Mouse (Mus musculus) right cerebral cortex, adult 2 months (tissue): ENCODE results near the gene 2310033P09Rik.

Source experiments
- DNase-seq, 2 experiments: peaks; one replicate each; pipeline ENCODE4 v3.0.0; 2021 to 2022; ENCODE audit warnings: low spot score in 2 of 2

2310033P09Rik gene

DNA sequence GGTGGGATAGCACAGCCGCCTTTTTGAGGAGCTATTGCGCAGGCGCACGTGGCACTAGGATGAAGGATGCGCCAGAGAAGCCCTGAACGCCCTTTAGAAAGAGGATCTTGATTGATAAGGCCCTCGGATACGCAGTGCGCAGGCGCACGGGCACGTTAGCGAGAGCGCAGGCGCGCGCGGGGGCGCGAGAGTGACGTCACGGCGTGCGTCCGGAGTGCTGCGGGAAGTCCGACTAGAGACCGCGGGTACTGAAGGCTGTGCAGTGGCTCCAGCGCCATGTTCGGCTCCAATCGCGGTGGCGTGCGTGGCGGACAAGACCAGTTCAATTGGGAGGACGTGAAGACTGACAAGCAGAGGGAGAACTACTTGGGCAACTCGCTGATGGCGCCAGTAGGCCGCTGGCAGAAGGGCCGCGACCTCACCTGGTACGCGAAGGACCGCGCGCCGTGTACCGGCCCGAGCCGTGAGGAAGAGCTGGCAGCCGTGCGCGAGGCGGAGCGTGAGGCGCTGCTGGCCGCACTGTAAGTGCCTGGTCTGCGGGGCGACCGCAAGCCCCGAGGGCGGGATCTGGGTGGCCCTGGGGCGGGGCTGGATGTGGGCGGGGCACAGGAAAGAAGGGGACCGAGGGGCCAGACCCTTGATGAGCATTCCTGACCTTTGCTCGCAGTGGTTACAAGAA, at the start of gene 2310033P09Rik:
2310033P09Rik (plus strand) TSS at position 169 of the 679 bp plus-strand sequence.
- peak; percentile 94 to 95 for DNase-seq

DNA sequence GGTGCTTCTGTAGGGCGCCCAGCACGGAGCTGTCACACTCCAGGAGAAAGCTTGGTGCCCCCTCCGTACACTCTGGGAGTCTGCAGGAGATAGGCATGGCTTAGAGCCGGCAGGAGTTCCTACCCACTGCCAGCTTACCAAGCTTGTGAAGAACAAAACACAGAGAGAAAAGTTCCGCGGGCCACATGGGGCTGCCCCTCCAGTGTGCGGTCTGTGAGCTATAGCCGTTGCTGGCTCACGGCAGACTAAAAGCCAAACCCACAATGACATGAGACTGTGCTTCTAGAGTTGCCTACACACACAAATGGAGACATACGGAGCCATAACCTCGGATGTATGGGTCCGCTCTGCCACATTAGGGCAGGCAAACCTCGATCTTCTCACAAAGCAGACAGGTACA, 49.0 kb upstream of the 2310033P09Rik start:
- DNase-seq: no peak

DNA sequence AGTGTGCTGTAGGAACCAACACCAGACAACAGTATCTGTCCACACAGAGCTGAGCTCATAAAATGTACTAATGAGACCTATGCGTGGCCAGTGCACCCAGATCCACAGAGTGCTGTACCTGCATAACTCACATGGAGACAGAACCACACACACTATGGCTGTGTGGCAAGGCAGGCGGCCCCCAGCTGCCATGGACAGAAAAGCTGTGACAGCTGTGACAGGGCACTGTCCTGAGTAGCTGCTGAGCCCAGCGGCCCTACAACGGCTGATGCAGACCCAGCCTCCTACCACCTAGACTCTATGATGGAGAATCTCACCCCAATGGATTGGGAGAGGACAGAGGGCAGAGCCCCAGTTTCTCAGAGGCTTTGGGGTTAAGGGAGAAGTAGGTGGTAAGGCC, 48.6 kb upstream of the 2310033P09Rik start:
- DNase-seq: no peak

DNA sequence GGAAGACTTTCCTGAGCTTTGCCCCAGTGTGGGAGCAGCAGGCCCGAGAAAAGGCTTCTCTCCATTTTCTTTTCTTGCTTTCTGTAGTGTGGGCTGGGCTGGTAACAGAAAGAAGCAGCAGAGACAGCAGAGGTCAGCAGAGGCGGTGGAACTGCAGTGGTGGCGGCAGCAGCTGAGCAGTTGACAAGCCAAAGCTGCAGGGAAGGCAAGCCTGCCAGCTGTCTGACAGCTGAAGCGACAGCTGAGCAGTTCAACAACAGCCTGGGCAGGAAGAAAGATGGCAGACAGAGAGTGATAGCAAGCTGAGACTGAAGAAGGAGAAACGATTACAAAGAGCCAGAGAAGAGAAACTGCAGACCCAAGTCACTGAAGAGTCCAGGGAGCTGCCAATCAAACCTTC, 46.7 kb upstream of the 2310033P09Rik start:
- no peak for DNase-seq

DNA sequence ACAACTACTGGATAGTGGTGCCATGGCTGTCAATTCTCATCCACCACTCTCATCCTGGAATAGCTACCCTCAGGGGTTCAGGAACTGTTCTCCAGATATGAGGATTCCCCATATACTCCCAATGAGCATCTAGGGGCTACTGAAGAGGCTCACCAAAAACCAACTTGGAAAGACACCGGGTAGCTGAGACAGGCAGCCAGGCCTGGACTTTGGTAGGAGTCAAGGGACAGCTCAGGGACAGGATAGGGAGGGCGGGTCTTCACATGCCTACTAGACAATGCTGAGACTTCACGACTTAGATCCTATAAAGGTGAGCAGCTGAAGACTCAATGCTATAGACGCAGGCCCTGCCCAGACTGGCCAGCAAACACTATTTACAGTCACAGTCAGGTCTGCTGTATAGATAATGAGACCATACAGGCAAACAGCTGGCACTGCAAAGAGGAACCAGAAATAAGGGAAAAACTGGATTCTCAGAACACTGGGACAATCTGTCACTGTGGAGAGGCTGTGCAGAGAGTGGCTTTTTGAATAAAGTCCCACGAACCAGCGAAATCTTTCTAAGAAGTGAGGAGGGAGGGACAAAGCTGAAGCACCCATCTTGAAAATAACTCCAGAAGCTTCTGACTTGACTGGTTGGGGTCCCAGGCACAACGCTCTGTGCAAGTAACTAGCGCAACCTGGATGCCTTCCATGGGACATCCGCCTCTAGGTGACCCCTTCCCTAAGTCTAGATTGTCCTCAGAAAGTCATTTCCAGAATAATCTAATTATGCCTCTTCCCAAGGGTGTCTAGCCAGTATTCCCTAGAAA, 45.5 kb upstream of the 2310033P09Rik start:
- no peak for DNase-seq

DNA sequence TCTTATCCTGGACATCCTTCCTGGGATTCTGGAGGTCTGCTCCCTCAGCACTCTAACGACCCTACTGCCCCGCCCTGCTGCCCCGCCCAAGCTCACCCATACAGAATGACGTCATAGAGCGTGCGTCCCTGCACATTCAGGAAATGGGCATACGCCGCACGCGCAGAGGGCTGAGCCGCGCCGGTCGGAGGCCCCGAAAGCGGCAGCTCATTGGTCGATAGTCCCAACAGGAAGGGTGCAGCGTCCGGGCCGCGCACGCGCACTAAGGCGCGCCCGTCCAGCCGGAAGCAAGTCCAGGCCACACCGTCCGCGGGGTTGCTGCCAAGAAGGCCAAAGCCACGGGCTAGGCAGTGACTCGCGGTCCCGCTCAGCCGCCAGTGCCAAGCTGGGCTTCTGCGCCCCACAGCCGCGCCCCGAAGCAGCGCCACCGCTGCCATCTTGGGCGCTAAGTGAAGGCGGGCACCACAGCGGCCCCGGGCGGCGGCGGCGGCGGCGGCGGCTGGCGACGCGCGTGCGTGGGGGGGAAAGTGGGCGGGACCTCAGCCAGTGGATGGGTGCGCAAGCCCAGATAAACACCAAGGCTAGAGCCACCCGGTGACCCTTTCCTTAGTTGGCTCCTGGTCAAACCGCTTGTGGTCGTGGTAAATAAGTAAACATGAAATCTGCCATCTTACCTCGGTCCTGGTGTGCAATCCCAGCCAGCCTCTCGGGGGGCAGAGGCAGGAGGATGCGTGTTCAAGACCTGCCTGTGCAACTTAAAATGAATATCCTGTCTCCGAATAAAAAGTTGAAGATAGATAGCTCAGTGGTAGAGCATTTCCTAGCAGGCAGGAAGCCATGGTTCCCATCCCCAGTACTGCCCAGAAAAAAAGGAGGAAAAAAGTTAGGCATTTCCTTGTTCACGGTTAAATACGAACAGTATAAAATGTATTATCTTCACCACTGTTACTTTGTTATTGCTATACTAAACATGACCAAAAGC, 44.6 kb upstream of the 2310033P09Rik start, which contains the start of gene Iba57:
Iba57 (minus strand) TSS at position 485 of the 982 bp plus-strand sequence.
- DNase-seq: peak; percentile 99

DNA sequence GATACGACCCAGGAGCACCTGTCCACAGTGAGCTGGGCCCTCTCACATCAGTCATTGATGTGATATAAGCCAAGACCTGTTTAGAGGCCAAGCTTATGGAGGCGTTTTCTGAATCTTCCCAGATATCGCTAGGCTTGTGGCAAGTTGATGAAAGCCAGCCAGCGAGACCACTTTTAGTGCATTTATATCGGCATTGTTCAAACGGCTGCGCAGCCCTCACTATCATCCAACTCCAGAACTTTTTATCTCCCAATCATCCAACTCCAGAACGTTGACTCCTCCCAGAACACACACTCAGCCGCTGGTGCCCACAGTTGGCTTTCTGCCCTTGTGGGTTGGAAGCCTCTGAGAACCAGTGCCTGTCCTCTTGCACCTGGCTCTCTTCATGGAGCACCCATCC, 43.7 kb upstream of the 2310033P09Rik start:
- DNase-seq: no peak

DNA sequence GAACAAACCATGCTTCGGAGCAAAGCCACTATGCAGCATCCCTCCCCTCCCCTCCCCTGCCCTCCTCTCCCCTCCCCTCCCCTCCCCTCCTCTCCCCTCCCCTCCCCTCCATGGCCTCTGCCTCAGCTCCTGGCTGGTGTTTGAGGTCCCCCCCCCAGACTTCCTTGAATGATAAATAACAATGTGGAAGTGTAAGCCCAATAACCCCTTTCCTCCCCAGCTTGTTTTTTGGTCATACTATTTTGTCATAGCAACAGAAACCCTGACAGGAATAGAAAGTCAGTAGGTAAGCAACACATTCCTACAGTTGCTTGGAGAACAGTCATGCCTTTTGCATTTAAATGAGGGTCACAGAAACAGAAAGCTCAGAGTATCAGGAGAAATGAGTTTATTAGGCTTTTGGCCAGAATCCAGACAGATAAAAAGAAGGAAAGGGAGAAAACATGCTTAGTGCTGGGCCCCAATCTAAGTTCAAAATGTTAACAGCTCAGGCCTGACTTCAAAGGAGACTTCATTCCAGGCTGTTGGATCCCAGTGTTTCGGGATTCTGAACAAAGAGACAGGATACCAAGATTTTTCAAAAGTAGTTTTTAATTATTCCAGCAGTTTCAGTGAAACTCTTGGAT, 42.4 kb upstream of the 2310033P09Rik start:
- no peak for DNase-seq

DNA sequence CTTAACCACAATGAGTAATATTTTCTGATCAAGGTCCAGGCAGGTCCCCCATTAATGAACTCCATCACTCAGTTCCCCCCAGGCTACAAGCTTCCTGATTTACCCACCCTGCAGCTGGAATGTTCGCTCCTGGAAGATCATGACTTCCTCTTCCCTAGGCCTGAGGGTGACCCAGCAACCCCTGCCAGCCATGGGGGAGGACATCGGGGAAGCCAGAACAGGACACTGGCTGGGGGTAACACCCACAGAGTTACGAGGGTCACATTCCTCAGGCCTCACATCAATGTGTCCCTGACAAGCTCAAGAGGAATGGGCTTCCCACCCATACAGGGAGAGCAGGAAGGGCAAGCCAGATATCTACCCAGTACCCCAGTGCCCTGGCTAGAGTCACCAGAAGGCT, 38.3 kb upstream of the 2310033P09Rik start:
- DNase-seq: no peak

DNA sequence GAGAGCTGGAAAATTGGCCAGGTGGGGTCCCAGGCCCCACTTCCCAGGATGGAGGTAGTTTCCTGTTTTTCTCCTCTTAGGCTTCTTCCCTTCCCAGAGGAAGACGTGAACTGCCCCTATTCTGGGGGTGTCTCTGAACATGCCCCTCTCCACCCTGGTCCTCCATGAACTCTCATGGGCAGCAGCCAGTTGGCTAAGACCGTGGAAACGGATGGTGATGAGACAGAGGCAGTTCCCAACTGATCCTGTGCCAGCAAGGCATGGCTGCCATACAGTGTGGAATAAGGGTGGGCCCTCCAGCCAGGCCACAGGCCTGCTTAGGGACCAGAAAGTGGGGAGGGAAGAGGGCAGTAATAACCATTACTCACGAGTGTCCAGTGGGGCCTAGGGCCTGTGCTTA, 37.6 kb upstream of the 2310033P09Rik start:
- no peak for DNase-seq

DNA sequence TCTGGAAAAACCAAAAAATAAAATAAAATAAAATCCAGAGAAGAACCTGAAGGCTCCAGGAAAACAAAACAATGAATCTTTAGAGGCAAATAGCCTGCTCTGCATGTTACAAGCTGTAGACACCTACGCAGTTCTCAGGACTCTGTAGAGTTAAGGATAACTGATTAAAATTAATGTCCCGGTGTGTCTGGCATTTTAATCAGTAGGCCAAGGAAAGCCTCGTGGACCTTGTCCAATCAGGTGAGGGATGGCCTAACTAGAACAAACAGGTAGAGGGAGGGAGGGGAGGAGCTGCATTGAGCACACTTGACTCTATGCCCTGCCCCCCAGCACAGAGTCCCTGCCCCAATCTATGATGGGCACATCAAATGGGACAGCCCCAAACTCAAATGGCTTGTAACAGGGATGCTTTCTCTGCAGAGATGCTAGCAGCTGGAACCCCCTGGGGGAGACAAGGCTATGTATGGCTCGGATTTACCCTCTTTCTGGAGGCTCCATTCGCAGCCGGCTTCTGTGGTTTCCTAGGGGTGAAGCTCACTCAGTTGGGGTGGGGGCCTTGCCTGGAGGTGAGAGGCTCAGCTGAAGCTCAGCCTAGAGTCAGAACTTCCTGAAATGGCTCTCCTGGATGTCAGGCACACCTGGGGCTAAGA, 33.8 kb upstream of the 2310033P09Rik start:
- no peak for DNase-seq

DNA sequence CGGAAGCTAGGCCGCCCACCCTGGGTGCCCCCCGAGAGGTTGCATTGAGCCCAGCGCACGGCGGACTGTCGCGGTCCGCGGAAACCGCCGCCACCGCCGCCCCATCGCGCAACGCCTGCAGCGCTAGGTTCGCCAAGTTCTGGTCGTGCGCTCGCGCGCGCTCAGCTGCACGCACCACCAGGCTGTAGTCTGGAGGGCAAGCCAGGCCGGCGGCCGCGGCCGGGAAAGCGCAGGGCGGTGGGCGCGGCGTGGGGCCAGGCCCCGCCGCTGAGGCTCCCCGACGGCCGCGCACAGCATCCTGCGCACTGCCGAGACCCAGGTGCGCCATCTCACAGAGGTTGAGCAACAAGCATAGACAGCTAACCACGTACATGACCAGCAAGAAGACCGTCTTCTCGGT, 31.6 kb upstream of the 2310033P09Rik start:
- DNase-seq: no peak

DNA sequence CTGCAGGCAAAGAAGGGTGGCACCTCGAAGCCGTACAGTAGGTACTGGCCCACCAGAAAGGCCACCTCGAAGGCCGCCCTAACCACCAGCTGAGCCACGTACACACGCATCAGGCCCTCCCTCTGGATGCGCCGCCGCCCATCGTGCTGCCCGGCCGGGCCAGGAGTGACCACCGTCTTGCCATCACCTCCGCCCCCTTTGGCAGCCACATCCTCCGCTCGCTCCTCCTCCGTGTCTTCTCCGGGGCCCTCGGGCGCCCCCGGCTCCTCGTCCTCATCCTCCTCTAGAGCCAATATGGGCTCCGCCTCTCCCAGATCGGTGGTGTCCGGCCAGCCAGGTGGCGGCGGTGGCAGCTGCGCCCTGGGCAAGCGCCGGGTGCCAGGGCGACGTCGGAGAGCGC, 31.2 kb upstream of the 2310033P09Rik start:
- DNase-seq: no peak

DNA sequence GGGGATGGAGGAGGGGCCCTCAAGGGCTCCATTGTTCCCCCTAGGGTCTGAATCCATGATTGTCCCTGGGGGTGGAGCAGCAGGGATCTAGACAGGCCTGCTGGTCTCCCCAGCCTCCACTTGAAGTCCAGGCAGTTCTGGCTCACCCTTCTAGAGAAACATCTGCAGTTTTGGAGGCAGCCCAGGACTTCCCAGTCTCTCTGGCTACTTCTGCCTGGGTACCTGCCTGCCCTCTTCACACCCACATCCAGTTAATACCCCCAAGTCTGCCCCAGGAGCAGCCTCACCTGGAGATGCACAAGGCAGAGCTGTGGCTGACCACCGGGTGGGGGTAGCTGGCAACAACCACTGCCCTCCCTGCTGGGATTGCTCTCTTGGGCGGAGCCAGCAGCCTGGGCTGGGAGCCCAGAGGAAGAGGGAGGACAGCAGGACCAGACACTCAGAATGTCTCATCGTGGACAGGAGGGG, 25.2 kb upstream of the 2310033P09Rik start, which contains the start of gene Gjc2:
Gjc2 (minus strand) TSS at position 350 of the 468 bp plus-strand sequence.
- no peak for DNase-seq

DNA sequence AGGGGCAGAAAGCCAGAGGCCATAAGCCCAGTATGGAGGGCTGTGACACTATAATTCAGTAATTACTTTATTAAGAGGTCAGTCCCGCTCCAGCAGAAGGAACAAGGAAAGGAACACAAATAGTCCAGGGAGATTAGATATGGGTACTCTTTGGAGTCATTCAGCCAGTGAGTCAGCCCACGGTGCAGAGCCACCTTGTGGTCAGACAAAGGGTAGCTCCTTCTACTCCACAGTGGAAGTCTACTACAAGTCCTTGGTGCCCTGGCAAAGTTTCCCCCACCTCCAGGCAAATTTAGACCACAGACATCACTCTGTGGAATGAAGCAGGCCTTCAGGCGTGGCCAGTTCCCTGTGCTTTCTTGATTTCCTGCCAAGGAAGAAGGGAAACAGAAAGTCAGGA, 24.3 kb upstream of the 2310033P09Rik start:
- DNase-seq: peak; percentile 58 to 68

DNA sequence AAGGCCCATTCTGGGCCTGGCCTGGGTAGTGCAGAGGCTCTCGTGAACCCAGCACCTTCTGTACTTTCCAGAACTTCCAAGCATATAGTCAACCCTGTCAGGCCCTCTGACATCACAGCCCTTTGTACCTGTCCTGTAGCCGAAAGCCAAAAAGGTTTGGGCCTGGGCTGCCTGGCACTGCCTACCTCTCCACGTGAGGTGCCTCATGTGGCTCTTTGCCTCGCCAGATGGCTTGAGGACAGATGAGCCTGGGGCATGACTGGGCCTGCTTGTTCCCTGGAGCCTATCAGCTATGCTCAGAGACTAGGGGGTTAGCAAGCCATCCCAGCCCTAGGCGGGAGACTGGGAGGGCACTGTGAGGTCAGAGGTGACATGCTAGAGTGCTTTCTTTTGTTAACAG, 22.6 kb upstream of the 2310033P09Rik start:
- DNase-seq: no peak

DNA sequence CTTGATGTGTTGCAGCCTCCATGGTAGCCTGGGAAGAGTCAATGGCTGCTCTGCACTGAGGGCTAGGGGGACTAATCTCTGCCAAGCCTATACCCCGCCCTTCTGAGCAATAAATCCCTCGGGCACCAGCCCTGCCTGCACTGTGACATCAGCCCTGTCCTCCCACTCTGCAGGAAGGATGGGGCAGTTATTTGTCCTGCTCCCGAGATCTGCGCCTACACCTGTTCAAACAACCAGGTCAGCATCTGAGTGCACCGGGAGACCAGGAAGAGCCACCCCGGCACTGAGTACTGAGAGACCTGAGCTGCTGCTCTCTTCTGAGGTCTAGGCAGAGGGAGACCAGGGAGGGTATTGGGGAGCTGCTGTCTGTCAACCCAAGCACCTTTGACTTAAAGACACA, 20.4 kb upstream of the 2310033P09Rik start:
- no peak for DNase-seq

DNA sequence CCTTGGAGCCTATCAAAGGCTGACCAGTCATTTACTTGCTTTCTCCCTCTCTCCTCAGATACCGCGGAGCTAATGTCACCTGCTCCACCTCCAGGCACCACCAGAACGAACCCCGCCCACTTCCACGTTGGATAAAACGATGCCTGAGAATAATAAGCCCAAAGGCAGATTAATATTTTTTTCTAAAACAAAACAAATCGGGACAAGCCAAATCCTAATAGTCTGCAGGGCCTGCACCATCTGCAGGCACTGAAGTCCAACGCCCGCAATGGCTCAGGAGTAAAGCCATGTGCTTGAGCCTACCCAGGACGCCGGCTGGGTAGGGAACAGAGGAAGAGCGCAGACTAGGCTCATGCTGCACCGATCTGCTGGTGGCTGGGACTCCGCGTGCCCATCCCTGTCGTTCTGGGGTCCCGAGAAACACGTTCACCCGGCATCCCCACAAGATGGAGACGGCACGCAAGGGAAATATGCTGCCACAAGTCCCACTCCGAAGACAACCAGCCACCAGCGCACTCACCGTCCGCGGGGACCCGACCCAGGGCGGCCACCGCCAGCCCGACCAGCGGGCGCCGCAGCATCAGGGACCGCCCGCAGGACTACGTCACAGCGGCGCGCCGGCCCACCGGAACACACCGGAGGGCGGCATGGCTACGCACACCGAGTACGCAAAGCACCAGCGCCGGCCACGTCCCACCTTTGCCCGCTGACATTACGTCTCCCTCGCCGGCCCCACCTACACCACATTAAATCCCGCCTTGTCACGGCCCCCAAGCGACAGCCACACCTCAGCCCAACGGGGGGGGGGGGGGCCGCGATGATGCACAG, 16.7 kb upstream of the 2310033P09Rik start:
- DNase-seq: peak; percentile 89 to 91

DNA sequence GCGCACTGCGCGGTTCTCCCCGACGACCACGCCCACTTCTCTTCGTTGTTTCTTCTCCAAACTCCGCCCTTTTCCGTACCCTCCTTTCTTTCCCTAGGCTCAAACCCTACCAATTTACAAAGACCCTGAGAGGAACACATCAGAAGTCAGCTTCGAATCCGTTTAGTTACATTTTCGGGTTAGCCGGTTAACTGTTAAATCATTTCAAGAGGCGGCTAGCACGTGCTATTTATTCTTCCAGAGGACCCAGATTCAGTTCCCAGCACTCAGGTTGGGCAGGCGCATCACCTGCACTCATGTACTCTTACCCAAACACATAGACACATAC, 16.1 kb upstream of the 2310033P09Rik start, which contains the start of gene Guk1:
Guk1 (minus strand) TSS at position 154 of the 328 bp plus-strand sequence.
- no peak for DNase-seq

DNA sequence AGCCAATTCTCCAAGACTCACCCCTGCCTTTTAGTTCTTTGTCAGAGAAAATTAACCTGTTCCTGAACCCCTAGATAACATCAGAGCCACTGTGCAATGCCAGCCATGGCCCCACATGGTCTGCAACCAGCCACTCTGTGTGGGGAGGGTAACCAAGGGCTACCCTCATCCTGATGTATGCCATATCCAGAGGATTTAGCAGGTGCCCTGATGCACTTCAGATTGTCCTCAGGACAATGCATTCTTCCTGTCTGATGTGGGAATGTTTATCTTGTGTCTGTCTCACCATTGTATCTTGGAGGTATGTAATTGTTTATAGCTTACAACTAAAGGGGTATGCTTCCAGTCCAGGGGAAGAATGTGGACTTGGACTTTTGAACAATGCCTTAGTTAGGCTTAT, 11.9 kb upstream of the 2310033P09Rik start:
- no peak for DNase-seq
